In genomic region chr3:101603661-101604549, GRCm38 (mm10) we compare ENCODE assay signal across 8 mouse cellular contexts. TPM values are rescaled to one million over a fixed set of nuclear protein-coding genes. Genes with fewer than 3 reads are reported as not detected.
DNase-seq lines count a peak whose midpoint lies in the region; ATAC-seq and TF ChIP-seq lines count a peak whose summit lies in the region.

No protein-coding gene starts in this region.

- peak overlapping the region; percentile 95 for H3K9ac ChIP-seq in embryonic facial prominence, embryonic 11.5 days (replicated peaks; ENCODE audit: low read length)
- peak overlapping the region; percentile 92 for H3K9ac ChIP-seq in liver, adult 2 months (ENCODE audit: low read depth, low read length)

- peak overlapping the region; percentile 85 for H3K4me3 ChIP-seq in embryonic facial prominence, embryonic 11.5 days (ENCODE audit: low read depth, low read length)
- H3K4me3 ChIP-seq in kidney, adult 2 months (ENCODE audit: insufficient read depth, low read depth, low read length) = peak overlapping the region; percentile 83
- peak overlapping the region; percentile 80 for H3K4me3 ChIP-seq in liver, adult 2 months (ENCODE audit: insufficient read depth, low read depth, low read length)

- peak; percentile 85 for DNase-seq in 3T3-L1 (ENCODE audit: low read depth, low spot score)
- DNase-seq in adrenal gland, postnatal 14 days = peak; percentile 89
- peak; percentile 81 for DNase-seq in embryonic facial prominence, embryonic 11.5 days (ENCODE audit: low spot score)
- peak; percentile 90 to 93 for DNase-seq in heart, adult 18-20 months
- DNase-seq in kidney, adult 2 months = peak; percentile 88
- peak; percentile 56 for DNase-seq in liver, adult 2 months (ENCODE audit: extremely low read depth, low read depth, low spot score)
- peak; percentile 85 for DNase-seq in splenic B cell, adult 2 months (ENCODE audit: low read depth, low spot score)

- peak overlapping the region; percentile 77 for H3K4me2 ChIP-seq in embryonic facial prominence, embryonic 11.5 days (ENCODE audit: low read depth, low read length)

- peaks cover 20% of the 10 kb centered on the region; the same call in 1 of the 2 replicates for H3K79me2 ChIP-seq in liver, adult 2 months (ENCODE audit: control insufficient read depth, insufficient read depth, low read length)

- peak; percentile 73 for ATAC-seq in embryonic facial prominence, embryonic 11.5 days (replicated peaks; ENCODE audit: insufficient number of reproducible peaks, low FRiP score, low TSS enrichment, low read depth)
- peak; percentile 37 for ATAC-seq in monocyte, adult 5-6 weeks (replicated peaks; ENCODE audit: insufficient number of reproducible peaks, low FRiP score, low TSS enrichment, poor library complexity, severe bottlenecking)

- TF ChIP-seq CTCF in kidney, adult 2 months (conservative IDR thresholded peaks at IDR 0.05; ENCODE audit: insufficient read depth, insufficient read length, low read depth, low read length) = peak; percentile 34
- peak; percentile 56 for TF ChIP-seq CTCF in liver, adult 2 months (IDR thresholded peaks at IDR 0.05; ENCODE audit: low read depth, low read length)

- no peaks in the 10 kb centered on the region for H3K27me3 ChIP-seq in embryonic facial prominence, embryonic 11.5 days (ENCODE audit: control insufficient read depth, insufficient read depth, low read length)
- H3K27me3 ChIP-seq in kidney, adult 2 months (replicated peaks; ENCODE audit: control insufficient read depth, insufficient read depth, low read length) = no peaks in the 10 kb centered on the region
- no peaks in the 10 kb centered on the region for H3K27me3 ChIP-seq in liver, adult 2 months (ENCODE audit: control insufficient read depth, insufficient read depth, low read length)
- H3K27me3 ChIP-seq in splenic B cell, adult 2 months (ENCODE audit: control insufficient read depth, insufficient read depth, low read length, poor library complexity, severe bottlenecking) = no peaks in the 10 kb centered on the region

- H3K9me3 ChIP-seq in embryonic facial prominence, embryonic 11.5 days (replicated peaks; ENCODE audit: control insufficient read depth, low read length) = no peaks in the 10 kb centered on the region

- TF ChIP-seq POLR2A in kidney, adult 2 months (IDR thresholded peaks at IDR 0.05; ENCODE audit: low read depth, low read length) = peak; percentile 57
- peak; percentile 55; the same call in 1 of the 2 replicates for TF ChIP-seq POLR2A in liver, adult 2 months (IDR thresholded peaks at IDR 0.05; ENCODE audit: extremely low read depth, insufficient read depth, low read length)

- H3K4me1 ChIP-seq in embryonic facial prominence, embryonic 11.5 days (ENCODE audit: control insufficient read depth, insufficient read depth, low read length) = no peaks in the 10 kb centered on the region
- H3K4me1 ChIP-seq in kidney, adult 2 months (ENCODE audit: control insufficient read depth, insufficient read depth, low read length) = peaks cover 13% of the 10 kb centered on the region
- peaks cover 25% of the 10 kb centered on the region for H3K4me1 ChIP-seq in liver, adult 2 months (ENCODE audit: control insufficient read depth, insufficient read depth, low read length)

- WGBS in embryonic facial prominence, embryonic 11.5 days = 1% methylated on average over 50 of the region's 68 CpGs
- under 1% methylated on average over 61 of the region's 68 CpGs for WGBS in kidney, adult 2 months
- 1% methylated on average over 56 of the region's 68 CpGs for WGBS in liver, adult 2 months

- peak overlapping the region; percentile 93 for H3K27ac ChIP-seq in embryonic facial prominence, embryonic 11.5 days (replicated peaks; ENCODE audit: low read depth, low read length)
- H3K27ac ChIP-seq in kidney, adult 2 months (ENCODE audit: insufficient read depth, low read depth, low read length) = peak overlapping the region; percentile 95
- peak overlapping the region; percentile 89 for H3K27ac ChIP-seq in liver, adult 2 months (replicated peaks; ENCODE audit: insufficient read depth, low read depth, low read length)

- H3K36me3 ChIP-seq in embryonic facial prominence, embryonic 11.5 days (replicated peaks; ENCODE audit: control insufficient read depth, insufficient read depth, low read depth, low read length) = no peaks in the 10 kb centered on the region
- H3K36me3 ChIP-seq in kidney, adult 2 months (ENCODE audit: control insufficient read depth, insufficient read depth, low read length) = peaks cover 8% of the 10 kb centered on the region; the same call in 1 of the 2 replicates
- no peaks in the 10 kb centered on the region for H3K36me3 ChIP-seq in liver, adult 2 months (ENCODE audit: control insufficient read depth, insufficient read depth, low read length)
- H3K36me3 ChIP-seq in splenic B cell, adult 2 months (ENCODE audit: control insufficient read depth, insufficient read depth, low read length, poor library complexity, severe bottlenecking) = no peaks in the 10 kb centered on the region

RNA-seq across cellular contexts. Expression of gene Atp1a1, which starts 0.6 kb away (rescaled TPM):
- 548 and 554 TPM in 2 replicates for total RNA-seq in adrenal gland, postnatal 14 days (2021)
- 87.9 and 89.5 TPM in 2 replicates for polyA plus RNA-seq in embryonic facial prominence, embryonic 11.5 days (2014; fragmentation: Nextera tagmentation; extraction: Ambion mirVana)
- total RNA-seq in heart, adult 18-20 months (2021) = 100 to 1,000 TPM; 711 to 790 TPM
- polyA plus RNA-seq in kidney, adult 2 months (2012; rRNA removed) = 2,267 and 2,428 TPM in 2 replicates
- 163 and 184 TPM in 2 replicates for total RNA-seq in liver, adult 2 months (2014; rRNA removed)
- polyA plus RNA-seq in liver, adult 2 months (2012; rRNA removed) = 159 and 183 TPM in 2 replicates
- 400 to 470 TPM (median 447 TPM) in 3 replicates for total RNA-seq in monocyte, adult 5-6 weeks (2017)

Comparison
In these comparisons a context has a peak if more than half of its experiments do, and no peak if none do; other contexts are left out.
1. Peak in every context shown above with its lines: DNase-seq, ATAC-seq, H3K4me3 ChIP-seq and H3K27ac ChIP-seq.